19 mouse cellular contexts compared by ENCODE assay signal in the genomic region with DNA sequence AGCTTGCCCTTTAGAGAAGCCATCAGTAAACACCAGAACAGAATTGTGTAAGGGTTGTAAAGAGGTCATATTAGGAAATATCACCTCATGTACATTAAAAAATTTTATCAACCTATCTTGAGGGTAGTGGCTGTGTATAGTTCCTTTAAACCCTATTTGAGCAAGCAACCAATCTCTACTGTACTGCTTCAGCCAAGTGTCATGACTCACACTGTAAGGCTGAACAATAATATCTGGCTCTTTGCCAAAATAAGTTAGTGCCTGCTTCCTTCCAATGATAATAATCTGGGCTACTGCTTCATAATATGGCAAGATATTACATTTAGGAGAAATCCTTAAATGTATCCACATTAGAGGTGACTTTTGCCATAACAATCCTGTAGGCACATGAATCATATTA. TPM values are rescaled to one million over a fixed set of nuclear protein-coding genes. Genes with fewer than 3 reads are reported as not detected.
DNase-seq lines count a peak whose midpoint lies in the region; TF ChIP-seq lines count a peak whose summit lies in the region.
"Not testable (repeated sequence)": the region's sequence is repeated elsewhere in the genome, so short reads cannot be mapped to it uniquely, and the experiment has no call there.
"Had no signal": no experiment of that assay in that cellular context is flagged by ENCODE, and none has a peak within 500 bp of the region (broad histone marks: within the 10 kb centered on the region; RNA-seq: fewer than 3 reads in every experiment).

No protein-coding gene starts in this region.

- TF ChIP-seq RAD21 in MEL (IDR thresholded peaks at IDR 0.05; ENCODE audit: low read depth, low read length): not testable (repeated sequence)

- not testable (repeated sequence) for H3K4me3 ChIP-seq in MEL (ENCODE audit: control insufficient read depth in 1 of 2, insufficient read depth in 1 of 2, low read depth in 2 of 2, low read length in 2 of 2)

- TF ChIP-seq POLR2A in MEL (IDR thresholded peaks at IDR 0.05; ENCODE audit: control insufficient read depth in 1 of 2, insufficient read depth in 1 of 2, low read depth in 1 of 2, low read length in 2 of 2, poor library complexity in 1 of 2): not testable (repeated sequence)

- TF ChIP-seq CTCF in MEL (IDR thresholded peaks at IDR 0.05 in 2 of 3, conservative IDR thresholded peaks at IDR 0.05 in 1 of 3; ENCODE audit: control insufficient read depth in 1 of 3, insufficient read depth in 1 of 3, low read depth in 2 of 3, low read length in 3 of 3, poor library complexity in 1 of 3, severe bottlenecking in 1 of 3): not testable (repeated sequence)

- H3K27ac ChIP-seq in MEL (ENCODE audit: control insufficient read depth, low read depth, low read length): not testable (repeated sequence)

- TF ChIP-seq EP300 in MEL (IDR thresholded peaks at IDR 0.05; ENCODE audit: low read depth in 1 of 2, low read length in 2 of 2): 0 out of 4 replicates have a peak, but pooled peaks of 1 of the 2 experiments have one; percentile 8

- not testable (repeated sequence) for H3K4me1 ChIP-seq in MEL (ENCODE audit: control insufficient read depth in 1 of 2, insufficient read depth in 2 of 2, low read length in 2 of 2)

- not testable (repeated sequence) for H3K79me2 ChIP-seq in MEL (ENCODE audit: control insufficient read depth, insufficient read depth, low read length, poor library complexity)

- H3K9me3 ChIP-seq in MEL (replicated peaks; ENCODE audit: insufficient read depth, low read length): not testable (repeated sequence)

- H3K9ac ChIP-seq in MEL (ENCODE audit: control insufficient read depth, low read depth, low read length, poor library complexity, severe bottlenecking): not testable (repeated sequence)

- H3K36me3 ChIP-seq in MEL (ENCODE audit: control insufficient read depth in 1 of 2, insufficient read depth in 2 of 2, low read length in 2 of 2): not testable (repeated sequence)

- H3K27me3 ChIP-seq in MEL (ENCODE audit: control insufficient read depth in 1 of 2, insufficient read depth in 2 of 2, low read length in 2 of 2): not testable (repeated sequence)

- DNase-seq in 3T3-L1 (ENCODE audit: low read depth, low spot score): peak; percentile 64
- DNase-seq in 416B (ENCODE audit: low read depth): peak; percentile 70
- peak; percentile 47 for DNase-seq in MEL (ENCODE audit: low read depth, low spot score)
- peak; percentile 6 for DNase-seq in NIH3T3 (ENCODE audit: low read depth)
- DNase-seq in adipocyte (ENCODE audit: low spot score): peak; percentile 41
- DNase-seq in fat pad, adult 2 months (ENCODE audit: extremely low read depth, low read depth, low spot score): peak; percentile 2

RNA-seq across cellular contexts. Expression of a gene that starts 38.0 kb away (rescaled TPM):
- total RNA-seq in MEL (2012; rRNA removed): not detected in 2 replicates
- not detected for polyA plus RNA-seq in MEL (2012; ENCODE audit: insufficient read depth in 1 of 2, insufficient read length in 2 of 2, low read depth in 1 of 2, low replicate concordance in 2 of 2, missing spikeins in 1 of 2)
- total RNA-seq: adrenal gland, adult 18-20 months; adrenal gland, adult 2 months; adrenal gland, adult 8-10 months; adrenal gland, postnatal 10 days; adrenal gland, postnatal 14 days; adrenal gland, postnatal 25 days; adrenal gland, postnatal 36 days; adrenal gland, postnatal 4 days had no signal
- polyA plus RNA-seq: activated CD4-positive, CD25-positive, alpha-beta regulatory T cell, adult 4 months; adrenal gland, adult 2 months; brain, embryonic 14.5 days; C2C12; G1E; Patski had no signal

Comparison
In these comparisons a context has a peak if more than half of its experiments do, and no peak if none do; other contexts are left out.
1. DNase-seq: peak in every context shown above with its lines; median percentile 70 in 416B; 64 in 3T3-L1; 47 in MEL; 41 in adipocyte; 6 in NIH3T3; 2 in fat pad, adult 2 months.